Mouse (Mus musculus) testis, adult 2 months (tissue): ENCODE data around the gene Arl15.

Experiments used
- CTCF ChIP-seq: fragments of 200-500 bp; IDR thresholded peaks from 2 replicates; pipeline ENCODE4 v1.5.1; 2012; ENCODE audit warnings: low read depth, mild to moderate bottlenecking, inconsistent platforms, low read length, moderate library complexity; ENCODE audit not compliant: control insufficient read depth, insufficient read depth, insufficient replicate concordance
- POLR2A ChIP-seq: fragments of 200-500 bp; IDR thresholded peaks from 2 replicates; pipeline ENCODE4 v1.6.1; 2012; ENCODE audit warnings: low read depth, mild to moderate bottlenecking, inconsistent platforms, low read length, moderate library complexity; ENCODE audit not compliant: control insufficient read depth

DNA sequence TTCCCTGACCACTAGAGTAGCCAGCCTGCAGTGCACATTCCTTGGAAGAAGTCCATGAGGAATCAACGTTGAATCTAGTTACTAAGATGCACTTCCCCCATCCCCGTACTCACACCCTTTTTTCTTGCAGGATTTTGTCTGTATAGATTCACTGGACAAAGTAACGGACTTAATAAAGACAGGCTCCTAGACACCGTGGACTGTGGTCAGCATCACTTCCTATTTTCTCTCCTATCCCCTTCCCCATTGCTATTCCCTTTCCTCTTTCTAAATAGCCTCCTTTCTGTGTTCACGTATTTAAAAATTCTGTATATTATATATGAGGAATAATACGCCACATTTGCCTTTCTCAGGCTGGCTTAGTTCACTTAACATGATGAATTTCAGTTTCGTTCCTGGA lies 277.1 kb downstream of the Arl15 start:
- TF ChIP-seq CTCF = no peak
- TF ChIP-seq POLR2A = no peak
